Comparison of ENCODE assay signal across 8 mouse cellular contexts in genomic region chr17:46553469-46553868, GRCm38 (mm10). TPM values are rescaled to one million over a fixed set of nuclear protein-coding genes. Genes with fewer than 3 reads are reported as not detected.
DNase-seq lines count a peak whose midpoint lies in the region; ATAC-seq and TF ChIP-seq lines count a peak whose summit lies in the region.

No protein-coding gene starts in this region.

- peak overlapping the region; percentile 79 for H3K27ac ChIP-seq in kidney, adult 2 months (ENCODE audit: insufficient read depth, low read depth, low read length)
- H3K27ac ChIP-seq in embryonic facial prominence, embryonic 12.5 days: peak overlapping the region; percentile 87
- peak overlapping the region; percentile 64 for H3K27ac ChIP-seq in hindbrain, embryonic 13.5 days
- H3K27ac ChIP-seq in midbrain, embryonic 13.5 days: peak overlapping the region; percentile 80

- TF ChIP-seq POLR2A in kidney, adult 2 months (IDR thresholded peaks at IDR 0.05; ENCODE audit: low read depth, low read length): no peak

- TF ChIP-seq CTCF in kidney, adult 2 months (conservative IDR thresholded peaks at IDR 0.05; ENCODE audit: insufficient read depth, insufficient read length, low read depth, low read length): no peak

- no peaks in the 10 kb centered on the region for H3K9me3 ChIP-seq in embryonic facial prominence, embryonic 12.5 days
- H3K9me3 ChIP-seq in hindbrain, embryonic 13.5 days: no peaks in the 10 kb centered on the region
- no peaks in the 10 kb centered on the region for H3K9me3 ChIP-seq in midbrain, embryonic 13.5 days

- no peaks in the 10 kb centered on the region for H3K36me3 ChIP-seq in kidney, adult 2 months (ENCODE audit: control insufficient read depth, insufficient read depth, low read length)
- peaks cover 39% of the 10 kb centered on the region for H3K36me3 ChIP-seq in embryonic facial prominence, embryonic 12.5 days
- peaks cover 34% of the 10 kb centered on the region for H3K36me3 ChIP-seq in hindbrain, embryonic 13.5 days
- peaks cover 38% of the 10 kb centered on the region for H3K36me3 ChIP-seq in midbrain, embryonic 13.5 days

- no peak for ATAC-seq in embryonic facial prominence, embryonic 12.5 days (ENCODE audit: insufficient number of reproducible peaks, insufficient read depth, low FRiP score, low TSS enrichment)
- ATAC-seq in hindbrain, embryonic 13.5 days (ENCODE audit: low FRiP score): no peak
- ATAC-seq in midbrain, embryonic 13.5 days: no peak

- peaks cover 14% of the 10 kb centered on the region for H3K4me1 ChIP-seq in kidney, adult 2 months (ENCODE audit: control insufficient read depth, insufficient read depth, low read length)
- H3K4me1 ChIP-seq in embryonic facial prominence, embryonic 12.5 days: peaks cover 34% of the 10 kb centered on the region
- peaks cover 46% of the 10 kb centered on the region for H3K4me1 ChIP-seq in hindbrain, embryonic 13.5 days (replicated peaks)
- H3K4me1 ChIP-seq in midbrain, embryonic 13.5 days (replicated peaks): peaks cover 41% of the 10 kb centered on the region

- H3K4me2 ChIP-seq in embryonic facial prominence, embryonic 12.5 days (replicated peaks): peak overlapping the region; percentile 69
- H3K4me2 ChIP-seq in hindbrain, embryonic 13.5 days: peak overlapping the region; percentile 95
- H3K4me2 ChIP-seq in midbrain, embryonic 13.5 days (replicated peaks): peak overlapping the region; percentile 94

- WGBS in kidney, adult 2 months: 65% methylated on average over 11 of the region's 11 CpGs
- 37% methylated on average over 11 of the region's 11 CpGs for WGBS in embryonic facial prominence, embryonic 12.5 days
- WGBS in hindbrain, embryonic 13.5 days: 54% methylated on average over 11 of the region's 11 CpGs
- 44% methylated on average over 11 of the region's 11 CpGs for WGBS in midbrain, embryonic 13.5 days

- H3K9ac ChIP-seq in embryonic facial prominence, embryonic 12.5 days: peak overlapping the region; percentile 42; the same call in 1 of the 2 replicates
- H3K9ac ChIP-seq in hindbrain, embryonic 13.5 days: peak overlapping the region; percentile 98
- H3K9ac ChIP-seq in midbrain, embryonic 13.5 days (replicated peaks): peak overlapping the region; percentile 99

- no peaks in the 10 kb centered on the region for H3K27me3 ChIP-seq in kidney, adult 2 months (replicated peaks; ENCODE audit: control insufficient read depth, insufficient read depth, low read length)
- H3K27me3 ChIP-seq in embryonic facial prominence, embryonic 12.5 days: 0 out of 2 replicates have a peak, but pooled peaks cover 2% of the 10 kb centered on the region
- 0 out of 2 replicates have a peak, but pooled peaks cover 4% of the 10 kb centered on the region for H3K27me3 ChIP-seq in hindbrain, embryonic 13.5 days
- H3K27me3 ChIP-seq in midbrain, embryonic 13.5 days: no peaks in the 10 kb centered on the region

- no peak for DNase-seq in kidney, adult 2 months
- DNase-seq in kidney, adult 8-10 months: no peak
- no peak for DNase-seq in right cerebral cortex, adult 18-20 months
- no peak for DNase-seq in yolk sac, embryonic 10.5 days (ENCODE audit: low spot score)
- DNase-seq in layer of hippocampus, adult 9-11 months: no peak

- 0 out of 2 replicates have a peak overlapping the region, but pooled peaks have one; percentile 13 for H3K4me3 ChIP-seq in kidney, adult 2 months (ENCODE audit: insufficient read depth, low read depth, low read length)
- peak overlapping the region; percentile 94 for H3K4me3 ChIP-seq in embryonic facial prominence, embryonic 12.5 days
- H3K4me3 ChIP-seq in hindbrain, embryonic 13.5 days: peak overlapping the region; percentile 99
- peak overlapping the region; percentile 98 for H3K4me3 ChIP-seq in midbrain, embryonic 13.5 days (replicated peaks)

RNA-seq across cellular contexts. Expression of gene Srf, which starts 2.5 kb away (rescaled TPM):
- polyA plus RNA-seq in kidney, adult 2 months (2012; rRNA removed): 67.0 and 86.3 TPM in 2 replicates
- 10.5 and 12.0 TPM in 2 replicates for polyA plus RNA-seq in embryonic facial prominence, embryonic 12.5 days (2016; fragmentation: Nextera tagmentation; extraction: Ambion mirVana)
- polyA plus RNA-seq in hindbrain, embryonic 13.5 days (2015; fragmentation: Nextera tagmentation; extraction: Ambion mirVana): 4.6 and 4.8 TPM in 2 replicates
- 4.1 and 6.0 TPM in 2 replicates for polyA plus RNA-seq in midbrain, embryonic 13.5 days (2015; fragmentation: Nextera tagmentation; extraction: Ambion mirVana)

RNA-seq across cellular contexts. Expression of gene Cul9, which starts 7.3 kb away (rescaled TPM):
- polyA plus RNA-seq in kidney, adult 2 months (2012; rRNA removed): 27.0 and 32.4 TPM in 2 replicates
- 12.4 and 13.4 TPM in 2 replicates for polyA plus RNA-seq in embryonic facial prominence, embryonic 12.5 days (2016; fragmentation: Nextera tagmentation; extraction: Ambion mirVana)
- 17.1 and 21.6 TPM in 2 replicates for polyA plus RNA-seq in hindbrain, embryonic 13.5 days (2015; fragmentation: Nextera tagmentation; extraction: Ambion mirVana)
- polyA plus RNA-seq in midbrain, embryonic 13.5 days (2015; fragmentation: Nextera tagmentation; extraction: Ambion mirVana): 18.7 and 20.3 TPM in 2 replicates

RNA-seq across cellular contexts. Expression of gene Dnph1, which starts 57.0 kb away (rescaled TPM):
- 20.7 and 22.8 TPM in 2 replicates for polyA plus RNA-seq in kidney, adult 2 months (2012; rRNA removed)
- polyA plus RNA-seq in embryonic facial prominence, embryonic 12.5 days (2016; fragmentation: Nextera tagmentation; extraction: Ambion mirVana): 58.2 and 63.4 TPM in 2 replicates
- 20.4 and 21.8 TPM in 2 replicates for polyA plus RNA-seq in hindbrain, embryonic 13.5 days (2015; fragmentation: Nextera tagmentation; extraction: Ambion mirVana)
- polyA plus RNA-seq in midbrain, embryonic 13.5 days (2015; fragmentation: Nextera tagmentation; extraction: Ambion mirVana): 31.6 and 32.4 TPM in 2 replicates

Comparison
In these comparisons a context has a peak if more than half of its experiments do, and no peak if none do; other contexts are left out.
1. H3K4me3 ChIP-seq: peak in every context shown above with its lines; median percentile 99 in hindbrain, embryonic 13.5 days; 98 in midbrain, embryonic 13.5 days; 94 in embryonic facial prominence, embryonic 12.5 days; 13 in kidney, adult 2 months.
2. H3K9ac ChIP-seq: peak in every context shown above with its lines; median percentile 99 in midbrain, embryonic 13.5 days; 98 in hindbrain, embryonic 13.5 days; 42 in embryonic facial prominence, embryonic 12.5 days.